7 mouse cellular contexts compared by ENCODE assay signal in the genomic region with DNA sequence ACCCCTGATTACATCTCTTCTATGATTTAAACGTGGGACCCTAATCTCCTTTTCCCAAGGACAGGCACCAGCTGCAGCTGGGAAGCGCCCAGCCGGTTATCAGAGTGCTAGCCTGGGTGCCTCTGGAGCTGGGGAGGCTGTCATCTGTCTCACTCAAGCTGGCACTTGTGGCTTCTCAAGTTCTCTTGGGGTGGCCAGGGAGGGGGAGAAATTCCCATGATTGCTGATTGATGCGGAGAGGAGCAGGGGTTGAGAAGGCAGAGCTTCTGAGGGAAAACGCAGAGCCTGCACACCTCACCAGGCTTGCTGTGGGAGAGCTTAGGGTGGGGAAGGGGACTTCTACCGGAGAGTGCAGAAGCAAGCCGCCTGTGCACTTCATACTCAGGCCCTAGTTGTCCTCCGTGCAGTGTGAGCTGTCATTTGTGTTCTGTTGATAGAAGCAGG.
A peak's percentile ranks its signal among the peaks of the same experiment; 100 is the strongest.
DNase-seq lines count a peak whose midpoint lies in the region; ATAC-seq and TF ChIP-seq lines count a peak whose summit lies in the region.

No protein-coding gene starts in this region.

- 4% methylated on average over 8 of the region's 8 CpGs for WGBS in stomach, embryonic 14.5 days
- 11% methylated on average over 8 of the region's 8 CpGs for WGBS in stomach, postnatal 0 days
- 4% methylated on average over 8 of the region's 8 CpGs for WGBS in hindbrain, embryonic 12.5 days

- no peak overlapping the region for H3K27ac ChIP-seq in stomach, embryonic 14.5 days (ENCODE audit: low read length)
- H3K27ac ChIP-seq in stomach, postnatal 0 days (replicated peaks), result no peak overlapping the region
- no peak overlapping the region for H3K27ac ChIP-seq in hindbrain, embryonic 12.5 days

- peak; percentile 28; the same call in 1 of the 2 replicates for ATAC-seq in stomach, embryonic 14.5 days (ENCODE audit: insufficient number of reproducible peaks, insufficient read depth, low FRiP score, low read depth)
- no peak for ATAC-seq in stomach, postnatal 0 days (ENCODE audit: low FRiP score, low TSS enrichment)
- ATAC-seq in hindbrain, embryonic 12.5 days (ENCODE audit: low FRiP score), result no peak
- peak; percentile 58 for ATAC-seq in megakaryocyte progenitor cell, adult 5-6 weeks (replicated peaks; ENCODE audit: poor library complexity)

- no peaks in the 10 kb centered on the region for H3K36me3 ChIP-seq in stomach, embryonic 14.5 days (ENCODE audit: control insufficient read depth, insufficient read depth, low read length)
- H3K36me3 ChIP-seq in stomach, postnatal 0 days (ENCODE audit: control insufficient read depth, insufficient read depth, low read length), result no peaks in the 10 kb centered on the region
- no peaks in the 10 kb centered on the region for H3K36me3 ChIP-seq in hindbrain, embryonic 12.5 days

- DNase-seq in stomach, postnatal 0 days (ENCODE audit: low spot score), result no peak
- no peak for DNase-seq in adrenal gland, adult 18-20 months (ENCODE audit: low spot score in 2 of 2)
- no peak for DNase-seq in cerebellum, adult 11-12 months
- no peak for DNase-seq in urinary bladder, postnatal 10 days (ENCODE audit: low spot score)

- peaks cover 3% of the 10 kb centered on the region; the same call in 1 of the 2 replicates for H3K4me1 ChIP-seq in stomach, embryonic 14.5 days (ENCODE audit: control insufficient read depth, insufficient read depth, low read length)
- no peaks in the 10 kb centered on the region for H3K4me1 ChIP-seq in stomach, postnatal 0 days (replicated peaks; ENCODE audit: control insufficient read depth, insufficient read depth)
- peaks cover 10% of the 10 kb centered on the region; the same call in 1 of the 2 replicates for H3K4me1 ChIP-seq in hindbrain, embryonic 12.5 days

- no peaks in the 10 kb centered on the region for H3K9me3 ChIP-seq in stomach, embryonic 14.5 days (ENCODE audit: control insufficient read depth, low read depth, low read length)
- H3K9me3 ChIP-seq in stomach, postnatal 0 days (ENCODE audit: control insufficient read depth, low read length), result no peaks in the 10 kb centered on the region
- no peaks in the 10 kb centered on the region; the same call in 1 of the 2 replicates for H3K9me3 ChIP-seq in hindbrain, embryonic 12.5 days (replicated peaks)

- H3K4me2 ChIP-seq in stomach, embryonic 14.5 days (replicated peaks; ENCODE audit: low read depth, low read length), result peak overlapping the region; percentile 37
- no peak overlapping the region for H3K4me2 ChIP-seq in stomach, postnatal 0 days (replicated peaks; ENCODE audit: low read depth)
- H3K4me2 ChIP-seq in hindbrain, embryonic 12.5 days (replicated peaks), result peak overlapping the region; percentile 43

- no peak for TF ChIP-seq EP300 in stomach, postnatal 0 days (optimal IDR thresholded peaks at IDR 0.05)

- no peak overlapping the region for H3K9ac ChIP-seq in stomach, embryonic 14.5 days (replicated peaks; ENCODE audit: low read depth, low read length)
- no peak overlapping the region for H3K9ac ChIP-seq in stomach, postnatal 0 days (ENCODE audit: low read length)
- no peak overlapping the region for H3K9ac ChIP-seq in hindbrain, embryonic 12.5 days

- TF ChIP-seq CTCF in stomach, postnatal 0 days (IDR thresholded peaks at IDR 0.05; ENCODE audit: low read depth), result no peak

- no peaks in the 10 kb centered on the region for H3K27me3 ChIP-seq in stomach, embryonic 14.5 days (ENCODE audit: control insufficient read depth, insufficient read depth, low read length)
- H3K27me3 ChIP-seq in stomach, postnatal 0 days (ENCODE audit: control insufficient read depth, insufficient read depth, low read length), result no peaks in the 10 kb centered on the region
- peaks cover 19% of the 10 kb centered on the region for H3K27me3 ChIP-seq in hindbrain, embryonic 12.5 days

- H3K4me3 ChIP-seq in stomach, embryonic 14.5 days (ENCODE audit: low read depth, low read length), result peak overlapping the region; percentile 9; the same call in 1 of the 2 replicates
- no peak overlapping the region for H3K4me3 ChIP-seq in stomach, postnatal 0 days (ENCODE audit: low read depth, low read length)
- peak overlapping the region; percentile 13 for H3K4me3 ChIP-seq in hindbrain, embryonic 12.5 days

Comparison
In these comparisons a context has a peak if more than half of its experiments do, and no peak if none do; other contexts are left out.
1. ATAC-seq: peak in stomach, embryonic 14.5 days (single experiment) and megakaryocyte progenitor cell, adult 5-6 weeks (single experiment); none in stomach, postnatal 0 days (single experiment) and hindbrain, embryonic 12.5 days (single experiment).